Mouse (Mus musculus): Measurements from ENCODE around the gene Alkal2. TPM values are rescaled to one million over a fixed set of nuclear protein-coding genes. Genes with fewer than 3 reads are reported as not detected.
A peak's percentile ranks its signal among the peaks of the same experiment; 100 is the strongest.

Gene Alkal2
- total RNA-seq (2021) = not detected

- DNase-seq = peak; percentile 16
Observed at GRCm38 (mm10) chr12:30883986-30884621, at the start of gene Alkal2. Gene Alkal2, plus strand, starts transcription at chr12:30884322.

DNA sequence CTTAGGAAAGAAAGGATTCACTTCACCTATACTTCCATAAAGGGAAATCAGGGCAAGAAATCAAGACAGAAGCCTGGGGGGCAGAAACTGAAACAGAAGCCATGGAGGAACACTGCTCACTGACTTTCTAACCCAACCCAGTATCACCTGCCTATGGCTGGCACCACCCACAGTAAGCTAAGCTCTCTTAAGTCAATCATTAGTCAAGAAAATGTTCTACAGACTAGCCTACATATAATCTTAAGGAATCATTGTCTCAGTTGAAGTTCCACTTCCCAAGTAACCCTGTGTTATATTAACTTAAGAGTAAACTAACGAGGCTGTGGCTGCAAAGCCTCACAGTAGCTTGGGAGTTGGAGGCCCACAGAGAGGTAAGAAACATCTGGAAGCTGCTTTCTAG lies 35.6 kb upstream of the Alkal2 start:
- no peak for DNase-seq

DNA sequence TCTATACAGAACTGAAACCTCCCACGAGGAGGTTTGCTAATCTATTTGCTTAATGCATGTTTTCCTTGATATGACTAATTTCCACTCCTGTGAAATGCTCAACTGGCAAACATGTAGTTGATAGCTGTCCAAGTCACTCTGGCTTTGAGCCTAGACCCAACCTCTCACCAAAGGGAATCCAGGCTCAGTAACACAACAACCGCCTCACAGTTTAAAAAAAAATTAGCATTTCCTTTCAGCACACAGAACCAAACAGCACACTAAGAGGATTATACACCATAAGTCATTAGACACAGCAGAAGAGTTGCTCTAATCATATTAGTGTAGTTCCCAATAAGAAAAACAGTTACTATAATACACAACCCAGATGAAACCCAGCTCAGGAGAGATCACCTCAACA lies 33.2 kb upstream of the Alkal2 start:
- peak; percentile 27 for DNase-seq

- DNase-seq = no peak
Observed at GRCm38 (mm10) chr12:30851871-30852270, 32.3 kb upstream of the Alkal2 start.

GRCm38 (mm10) chr12:30855442-30856159 lies 28.5 kb upstream of the Alkal2 start:
- no peak for DNase-seq

- no peak for DNase-seq
Observed at GRCm38 (mm10) chr12:30856172-30856571, 27.9 kb upstream of the Alkal2 start.

DNA sequence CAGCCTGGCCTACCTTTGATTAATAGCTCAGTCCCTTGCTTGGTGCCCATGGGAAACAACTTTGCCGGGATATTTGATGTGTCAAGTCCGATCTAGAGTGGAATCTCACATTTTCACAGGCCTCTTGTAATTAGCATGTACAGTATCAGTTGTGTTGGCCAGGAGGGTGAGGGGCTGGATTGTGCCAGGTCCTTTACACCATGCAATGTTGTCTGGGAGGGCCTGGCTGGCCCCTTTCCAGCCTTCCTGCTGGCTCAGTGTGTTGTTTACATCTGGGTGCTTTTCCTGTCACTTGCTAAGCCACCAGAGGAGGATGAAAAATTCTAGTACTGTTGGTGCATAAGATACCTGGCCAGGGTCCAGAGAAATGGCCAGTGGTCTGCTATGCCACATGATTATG lies 19.8 kb upstream of the Alkal2 start:
- peak; percentile 42 for DNase-seq

DNA sequence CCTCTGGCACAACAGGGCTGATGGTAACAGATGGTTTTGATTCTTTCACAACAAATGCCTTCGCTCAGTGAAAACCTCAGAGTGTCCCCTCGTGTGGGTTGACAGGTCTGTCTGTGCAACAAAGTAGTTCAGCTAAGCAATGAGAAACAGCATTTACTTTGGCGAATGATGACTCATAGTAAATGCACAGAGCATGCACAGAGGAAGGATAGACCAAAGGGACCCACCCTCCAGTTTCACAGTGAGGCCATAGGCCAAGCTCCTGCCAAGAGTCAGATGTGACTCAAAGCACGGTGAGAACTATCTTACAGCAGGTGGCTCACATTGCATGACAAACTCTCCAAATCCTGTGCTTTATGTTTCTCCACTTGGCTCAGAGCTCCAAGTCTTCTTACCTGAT lies 18.3 kb upstream of the Alkal2 start:
- no peak for DNase-seq

DNA sequence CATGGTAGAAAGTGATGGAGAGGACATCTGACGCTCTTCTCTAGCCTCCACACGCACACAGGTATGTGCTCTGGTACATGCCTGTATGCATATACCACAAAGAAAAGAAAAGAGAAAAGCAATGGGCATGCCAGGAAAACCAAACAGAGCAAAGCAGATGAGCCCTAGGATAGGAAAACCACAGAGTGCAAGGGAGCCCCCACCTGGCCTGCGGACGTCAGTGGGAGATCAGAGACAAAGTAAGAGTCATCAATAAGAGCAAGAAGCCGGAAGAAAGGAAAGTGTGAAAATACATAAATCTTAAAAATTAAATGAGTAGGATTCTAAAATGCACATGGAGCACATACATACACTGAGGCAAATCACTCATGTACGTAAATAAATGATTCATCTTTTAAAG lies 4.7 kb upstream of the Alkal2 start:
- no peak for DNase-seq

DNA sequence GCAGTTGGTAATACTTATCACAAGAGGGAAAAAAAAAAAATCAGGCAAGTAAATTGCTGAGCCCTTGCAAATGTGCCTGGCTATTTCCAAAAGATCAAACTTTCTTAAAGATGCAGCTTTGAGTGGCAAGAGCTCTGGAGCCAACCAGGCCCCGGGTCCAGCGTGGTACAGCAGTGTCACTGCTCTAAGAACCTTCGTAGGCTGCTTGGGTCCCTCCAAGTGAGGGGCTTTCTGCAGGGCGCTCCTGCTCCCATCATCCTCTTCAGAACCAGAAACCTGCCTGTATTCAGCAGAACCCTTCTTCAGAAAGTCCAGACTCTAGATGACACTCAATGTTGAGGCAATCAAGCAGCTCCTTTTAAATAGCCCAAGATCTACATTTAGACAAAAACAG lies 533 bp upstream of the Alkal2 start:
- no peak for DNase-seq

GRCm38 (mm10) chr12:30884622-30885230 lies 604 bp downstream of the Alkal2 start:
- no peak for DNase-seq

- no peak for DNase-seq
Observed at GRCm38 (mm10) chr12:30885891-30886290, 1.8 kb downstream of the Alkal2 start.

GRCm38 (mm10) chr12:30888003-30888402 lies 3.9 kb downstream of the Alkal2 start:
- DNase-seq = no peak

GRCm38 (mm10) chr12:30890067-30890466 lies 5.9 kb downstream of the Alkal2 start:
- peak; percentile 77 for DNase-seq

DNA sequence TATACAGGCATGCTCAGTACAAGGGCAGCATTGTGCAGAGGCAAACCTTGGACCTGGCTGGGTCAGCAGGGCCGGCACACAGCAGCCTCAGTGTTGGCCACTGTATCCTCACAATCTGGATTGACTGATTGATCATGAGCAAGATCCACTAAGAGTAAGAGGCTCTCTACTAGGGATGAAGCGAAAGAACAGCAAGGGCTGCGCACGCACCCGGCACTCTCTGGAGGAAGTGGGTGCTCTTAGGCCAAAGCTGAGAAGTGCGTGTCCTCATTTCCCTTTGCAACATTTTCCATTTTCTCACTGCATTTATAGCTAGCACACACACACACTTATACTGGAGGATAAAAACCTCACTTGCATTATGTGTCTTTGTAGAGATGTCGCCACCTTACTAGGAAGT lies 7.3 kb downstream of the Alkal2 start:
- DNase-seq = no peak

DNA sequence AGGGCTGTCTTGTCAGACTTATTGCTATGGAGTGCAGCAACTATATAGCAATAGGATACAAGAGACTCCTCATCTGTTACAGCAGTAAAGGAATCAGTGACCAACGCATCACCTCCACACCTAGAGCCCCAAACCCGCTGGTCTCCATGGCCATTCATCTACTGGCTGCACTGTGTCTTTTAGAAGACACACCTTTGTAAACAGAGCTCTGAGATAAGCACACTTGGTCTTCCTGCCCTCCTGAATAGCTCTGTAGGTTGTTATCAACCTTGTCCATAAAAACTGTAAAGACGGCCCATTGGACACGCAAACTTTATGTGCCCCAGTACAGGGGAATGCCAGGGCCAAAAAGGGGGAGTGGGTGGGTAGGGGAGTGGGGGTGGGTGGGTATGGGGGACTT lies 12.9 kb downstream of the Alkal2 start:
- no peak for DNase-seq

- no peak for DNase-seq
Observed at GRCm38 (mm10) chr12:30908658-30909057, 24.5 kb downstream of the Alkal2 start.

- DNase-seq = no peak
Observed at GRCm38 (mm10) chr12:30909881-30910280, 25.8 kb downstream of the Alkal2 start.

DNA sequence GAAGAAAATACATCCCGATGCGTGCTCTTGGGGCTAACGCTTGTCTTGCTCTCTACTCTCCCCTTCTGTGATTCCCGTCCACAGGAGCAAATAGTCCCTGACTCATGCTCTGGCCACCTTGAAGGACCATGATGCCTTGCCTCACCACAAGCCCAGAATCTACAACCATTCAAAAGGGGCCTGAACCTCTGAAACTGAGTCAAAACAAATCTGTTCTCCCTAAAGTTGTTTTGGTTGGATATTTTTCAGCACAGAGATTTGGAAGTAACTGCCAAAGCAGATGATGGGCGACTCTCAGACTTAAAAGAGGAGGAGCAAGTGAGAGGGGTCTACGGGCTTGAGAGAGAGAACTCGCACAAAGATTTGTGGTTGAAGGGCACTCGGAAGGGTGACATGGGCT lies 26.7 kb downstream of the Alkal2 start:
- no peak for DNase-seq

- DNase-seq = peak; percentile 97
Observed at GRCm38 (mm10) chr12:30911261-30912047, 27.3 kb downstream of the Alkal2 start, which contains the start of the genes Acp1 and Sh3yl1. Gene Acp1, minus strand, starts transcription at chr12:30911589. Gene Sh3yl1, plus strand, starts transcription at chr12:30911668.

GRCm38 (mm10) chr12:30912048-30912381 lies 27.9 kb downstream of the Alkal2 start:
- DNase-seq = no peak

- DNase-seq = no peak
Observed at GRCm38 (mm10) chr12:30912840-30913239, 28.7 kb downstream of the Alkal2 start.

GRCm38 (mm10) chr12:30922401-30922800 lies 38.3 kb downstream of the Alkal2 start:
- DNase-seq = peak; percentile 6

All from heart, postnatal 4 days (tissue).